Mouse (Mus musculus): ENCODE measurements at regions not wholly inside any gene's neighbourhood (a gene's known extent, or its start where the extent isn't known, plus 50 kb on each side); places are given as distances from the start of the nearest gene placed in this dataset.

- intact Hi-C loops (cut with DNase I) = loop anchor here (2.0 to 10.0 kb wide), 2 partner anchors 300 to 484 kb away; no protein-coding TSS in a partner anchor
- peak in 1 of 2 experiments; percentile 43 for DNase-seq (ENCODE audit: extremely low spot score in 1 of 2, low spot score in 2 of 2)
Observed at GRCm38 (mm10) chr2:136449265-136449664, 52.4 kb upstream of the Ankef1 start.
